Mouse (Mus musculus) bone marrow macrophage, adult 2 months (primary cell): ENCODE measurements at regions not wholly inside any gene's neighbourhood (a gene's known extent, or its start where the extent isn't known, plus 50 kb on each side); places are given as distances from the start of the nearest gene placed in this dataset.
A peak's percentile ranks its signal among the peaks of the same experiment; 100 is the strongest.

Experiments
- H3K27ac ChIP-seq: 2 replicates; pipeline ENCODE4 v1.5.1; 2012; ENCODE audit warnings: low read depth, low read length; ENCODE audit not compliant: insufficient read depth
- H3K4me1 ChIP-seq: 2 replicates; pipeline ENCODE4 v1.6.1; 2012; ENCODE audit warnings: low read length; ENCODE audit not compliant: control insufficient read depth, insufficient read depth
- H3K4me3 ChIP-seq: 2 replicates; pipeline ENCODE4 v1.5.1; 2012; ENCODE audit warnings: mild to moderate bottlenecking, low read length, moderate library complexity; ENCODE audit not compliant: insufficient read depth
- CTCF ChIP-seq: IDR thresholded peaks from 2 replicates; pipeline ENCODE4 v1.5.1; 2012; ENCODE audit warnings: low read depth, mild to moderate bottlenecking, low read length, moderate library complexity
- POLR2A ChIP-seq: IDR thresholded peaks from 2 replicates; pipeline ENCODE4 v1.6.1; 2012; ENCODE audit warnings: mild to moderate bottlenecking, low read depth, low read length, borderline replicate concordance

GRCm38 (mm10) chr13:97705926-97706325, 54.5 kb downstream of the Gm10260 start:
- Histone ChIP-seq H3K4me1 (no peaks in the 10 kb centered on the region), H3K4me3 (no peak overlapping the region), H3K27ac (no peak overlapping the region)
- no peak for TF ChIP-seq CTCF
- no peak for TF ChIP-seq POLR2A

DNA sequence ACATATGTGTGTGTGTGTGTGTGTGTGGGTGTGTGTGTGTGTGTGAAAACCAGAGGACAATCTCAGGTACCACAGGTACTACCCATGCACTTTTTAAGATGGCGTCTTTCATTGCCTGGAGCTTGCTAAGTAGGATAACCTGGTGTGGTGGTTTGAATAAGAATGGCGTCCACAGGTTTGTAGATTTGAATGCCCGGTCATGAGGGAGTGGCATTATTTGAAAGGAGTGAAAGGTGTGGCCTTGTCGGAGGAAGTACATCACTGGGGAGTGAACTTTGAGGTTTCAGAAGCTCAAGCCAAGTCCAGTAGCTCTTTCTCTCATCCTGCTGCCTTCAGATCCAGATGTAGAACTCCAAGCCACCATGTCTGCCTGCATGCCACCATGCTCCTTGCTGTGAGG, 55.9 kb downstream of the Gm10260 start:
- TF ChIP-seq CTCF (no peak), POLR2A (no peak)
- no peak overlapping the region for H3K27ac ChIP-seq
- no peaks in the 10 kb centered on the region for H3K4me1 ChIP-seq
- H3K4me3 ChIP-seq, result no peak overlapping the region

DNA sequence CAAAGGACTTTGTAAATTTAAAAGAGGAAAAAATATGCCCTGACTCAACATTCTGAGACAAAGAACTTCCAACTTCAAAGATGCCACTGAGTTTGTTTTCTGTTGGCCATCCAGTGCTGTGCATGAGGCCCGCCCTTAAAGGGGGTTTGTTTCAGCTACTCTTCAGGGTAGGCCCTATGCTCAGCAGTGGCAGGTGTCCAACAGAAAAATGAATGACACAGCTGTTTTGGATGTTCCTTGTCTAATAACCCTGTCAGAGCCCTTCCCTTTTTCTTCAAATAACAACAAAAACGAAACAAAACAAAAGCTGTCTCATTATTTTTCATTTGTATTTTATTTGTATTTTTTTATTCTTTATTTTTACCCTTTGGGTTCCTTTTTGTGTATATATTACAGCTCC, 61.5 kb downstream of the Gm10260 start:
- Histone ChIP-seq H3K4me3 (no peak overlapping the region), H3K27ac (peak overlapping the region; percentile 29; the same call in 1 of the 2 replicates), H3K4me1 (peaks cover 4% of the 10 kb centered on the region)
- TF ChIP-seq POLR2A (no peak), CTCF (no peak)

- Histone ChIP-seq H3K4me1 (peaks cover 4% of the 10 kb centered on the region), H3K4me3 (no peak overlapping the region), H3K27ac (peak overlapping the region; percentile 29; the same call in 1 of the 2 replicates)
- TF ChIP-seq CTCF (no peak), POLR2A (no peak)
Measured at GRCm38 (mm10) chr13:97698317-97698716, 62.1 kb downstream of the Gm10260 start.

GRCm38 (mm10) chr13:97697262-97697661, 63.2 kb downstream of the Gm10260 start:
- H3K4me3 ChIP-seq, result no peak overlapping the region
- H3K27ac ChIP-seq, result no peak overlapping the region
- H3K4me1 ChIP-seq, result peaks cover 4% of the 10 kb centered on the region
- no peak for TF ChIP-seq CTCF
- TF ChIP-seq POLR2A, result no peak

DNA sequence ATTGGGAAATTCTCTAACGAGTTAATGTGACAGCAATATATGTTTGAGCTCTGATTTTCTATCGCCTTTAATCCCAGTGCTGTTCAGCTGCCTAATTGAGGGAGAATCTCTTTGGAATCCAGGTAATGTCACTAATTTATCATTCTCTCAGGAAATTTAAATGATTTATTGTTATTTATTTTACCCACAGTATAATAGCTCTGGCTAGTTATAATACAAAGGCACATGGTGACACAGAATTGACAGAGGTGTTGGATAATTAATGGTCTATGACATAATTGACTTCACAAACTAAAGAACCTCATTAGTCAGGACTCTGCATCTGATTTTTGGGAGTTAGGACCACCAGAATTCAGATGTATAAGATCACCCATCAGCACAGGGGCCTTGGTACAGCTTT, 65.4 kb downstream of the Gm10260 start:
- H3K4me3 ChIP-seq, result no peak overlapping the region
- peaks cover 4% of the 10 kb centered on the region for H3K4me1 ChIP-seq
- TF ChIP-seq CTCF (no peak), POLR2A (no peak)
- H3K27ac ChIP-seq, result no peak overlapping the region

- TF ChIP-seq POLR2A (no peak), CTCF (no peak)
- Histone ChIP-seq H3K4me1 (peaks cover 4% of the 10 kb centered on the region), H3K27ac (no peak overlapping the region), H3K4me3 (no peak overlapping the region)
Measured at GRCm38 (mm10) chr13:97694356-97694990, 66.0 kb downstream of the Gm10260 start.

- TF ChIP-seq CTCF, result no peak
- TF ChIP-seq POLR2A, result no peak
- no peaks in the 10 kb centered on the region for H3K4me1 ChIP-seq
- H3K4me3 ChIP-seq, result no peak overlapping the region
- no peak overlapping the region for H3K27ac ChIP-seq
Measured at GRCm38 (mm10) chr13:97688310-97688886, 72.0 kb downstream of the Gm10260 start.

DNA sequence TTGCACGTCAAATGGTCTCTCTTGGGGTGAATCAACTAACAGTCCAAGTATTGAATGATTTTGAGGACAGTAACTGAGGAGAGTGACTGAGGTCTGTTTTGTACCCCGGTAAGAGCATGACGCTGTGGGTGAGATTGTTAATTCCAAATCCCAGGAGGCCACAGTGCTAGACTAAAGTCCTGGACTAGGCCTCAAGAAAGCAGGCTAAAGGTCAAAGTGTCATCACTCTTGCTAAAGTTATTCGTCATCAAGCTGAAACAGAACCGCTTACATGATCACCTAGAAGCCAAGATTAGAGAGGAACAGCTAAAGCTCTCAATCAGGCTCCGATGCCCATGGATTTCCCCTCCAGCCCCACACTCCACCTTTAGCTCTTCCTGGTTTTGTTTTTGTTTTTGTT, 76.6 kb downstream of the Gm10260 start:
- TF ChIP-seq CTCF (no peak), POLR2A (no peak)
- H3K4me1 ChIP-seq, result 0 out of 2 replicates have a peak, but pooled peaks cover 2% of the 10 kb centered on the region
- H3K4me3 ChIP-seq, result no peak overlapping the region

DNA sequence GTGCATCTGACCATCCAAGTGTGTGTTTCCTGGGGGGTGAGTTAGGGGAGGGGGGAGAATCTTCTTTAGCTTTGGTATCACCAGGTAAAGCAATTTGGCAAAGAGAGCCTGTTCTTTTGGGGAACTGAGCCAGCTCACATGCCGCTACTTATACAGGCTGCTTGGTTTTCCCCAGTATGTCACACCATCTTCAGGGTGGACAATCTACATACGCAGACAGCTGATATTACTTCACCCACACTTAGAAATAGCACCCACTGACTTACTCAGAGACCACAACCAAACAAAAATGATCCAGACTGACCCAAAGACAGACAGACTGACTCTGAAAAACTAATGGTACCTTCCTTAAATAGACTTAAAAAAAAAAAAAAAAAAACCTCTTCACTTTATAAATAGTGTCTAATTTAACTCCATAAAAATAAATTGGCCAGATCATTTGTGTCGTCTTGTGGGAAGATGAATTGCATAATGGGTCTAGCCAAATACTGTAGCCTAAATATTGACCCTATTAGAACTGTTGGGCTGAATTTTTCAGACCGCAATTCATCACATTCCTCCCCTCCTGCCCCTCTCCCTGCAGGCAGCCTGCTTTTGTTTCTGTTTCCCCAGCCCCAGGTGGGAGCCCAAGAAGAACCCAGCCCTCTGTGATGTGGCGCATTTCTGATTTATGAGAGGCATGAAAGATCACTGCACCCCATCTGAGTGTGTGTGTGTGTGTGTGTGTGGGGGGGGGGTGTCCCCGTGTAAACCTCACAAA, 79.0 kb downstream of the Gm10260 start:
- 0 out of 2 replicates have a peak, but pooled peaks cover 4% of the 10 kb centered on the region for H3K4me1 ChIP-seq
- TF ChIP-seq CTCF (no peak), POLR2A (no peak)
- H3K27ac ChIP-seq, result no peak overlapping the region
- no peak overlapping the region for H3K4me3 ChIP-seq

More for the DNA sequence above, 76.6 kb downstream of the Gm10260 start:
- H3K27ac ChIP-seq, result no peak overlapping the region
